Mouse (Mus musculus): ENCODE data around the gene Podxl2. TPM values are rescaled to one million over a fixed set of nuclear protein-coding genes. Genes with fewer than 3 reads are reported as not detected.

Gene Podxl2
- not detected for polyA plus RNA-seq (2014; fragmentation: Illumina TruSeq; extraction: RNeasy Lipid Tissue Mini Kit (QIAGEN cat#74804))

GRCm38 (mm10) chr6:88874868-88875508 is at the start of gene Podxl2:
TSS of gene Podxl2 (minus strand) at chr6:88875044.

GRCm38 (mm10) chr6:88901947-88902820 is 27.3 kb upstream of the Podxl2 start, which contains the start of gene Tpra1:
TSS of gene Tpra1 (plus strand) at chr6:88902251.

DNA sequence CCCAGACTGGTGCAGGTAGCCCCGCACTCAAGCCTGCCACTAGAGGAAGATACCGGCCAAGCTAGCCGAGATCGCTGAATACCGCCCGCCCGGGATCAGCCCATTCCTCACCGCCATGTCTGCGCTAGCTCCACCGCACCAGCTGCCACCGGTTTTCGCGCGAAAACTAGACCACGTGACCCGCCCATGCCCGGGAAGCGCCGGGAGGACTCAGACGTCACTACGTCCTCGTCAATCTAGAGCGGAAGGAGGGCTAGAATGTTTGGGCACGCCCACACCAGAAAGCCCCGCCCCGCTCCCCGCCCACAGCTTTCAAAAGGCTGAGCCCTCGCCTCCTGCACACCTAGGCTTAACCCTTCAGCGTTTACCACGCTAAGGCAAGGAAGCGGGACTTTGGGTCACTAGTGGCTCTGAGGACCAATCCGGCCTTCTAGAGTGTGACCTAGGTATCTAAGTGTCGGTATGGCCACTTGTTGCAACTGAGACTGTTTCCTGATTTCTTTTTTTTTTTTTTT is 23.7 kb upstream of the Podxl2 start, which contains the start of gene Mcm2:
Mcm2 (minus strand) TSS at position 247 of the 515 bp plus-strand sequence.

GRCm38 (mm10) chr6:88841781-88842689 is 32.8 kb downstream of the Podxl2 start, which contains the start of gene Abtb1:
TSS of gene Abtb1 (minus strand) at chr6:88841984.

Other genes starting within 250 kb of the Podxl2 start
- gene Kbtbd12, start 237.1 kb downstream of the Podxl2 start, polyA plus RNA-seq (2014; fragmentation: Illumina TruSeq; extraction: RNeasy Lipid Tissue Mini Kit (QIAGEN cat#74804)): not detected
- gene Mgll, start 150.6 kb downstream of the Podxl2 start, polyA plus RNA-seq (2014; fragmentation: Illumina TruSeq; extraction: RNeasy Lipid Tissue Mini Kit (QIAGEN cat#74804)): 4.4 TPM
- gene Abtb1, start 33.1 kb downstream of the Podxl2 start, polyA plus RNA-seq (2014; fragmentation: Illumina TruSeq; extraction: RNeasy Lipid Tissue Mini Kit (QIAGEN cat#74804)): 1.2 TPM
- gene Mcm2, start 23.7 kb upstream of the Podxl2 start, polyA plus RNA-seq (2014; fragmentation: Illumina TruSeq; extraction: RNeasy Lipid Tissue Mini Kit (QIAGEN cat#74804)): 5.1 TPM
- 0.80 TPM for gene Tpra1, start 27.2 kb upstream of the Podxl2 start, polyA plus RNA-seq (2014; fragmentation: Illumina TruSeq; extraction: RNeasy Lipid Tissue Mini Kit (QIAGEN cat#74804))

Measured in ovary, adult 10 weeks (tissue).